Mouse (Mus musculus): ENCODE measurements at regions not wholly inside any gene's neighbourhood (a gene's known extent, or its start where the extent isn't known, plus 50 kb on each side); places are given as distances from the start of the nearest gene placed in this dataset.

- Histone ChIP-seq H3K79me2 (replicated peaks; ENCODE audit: control insufficient read depth, extremely low read depth, insufficient read depth, poor library complexity, severe bottlenecking) (no peaks in the 10 kb centered on the region), H3K9ac (ENCODE audit: insufficient read depth, low read depth) (no peak overlapping the region), H3K27me3 (replicated peaks) (no peaks in the 10 kb centered on the region), H3K4me3 (replicated peaks in 1 of 3; ENCODE audit: low read depth in 2 of 3, low read length in 2 of 3, poor library complexity in 1 of 3) (no peak overlapping the region), H3K27ac (ENCODE audit: insufficient read depth, low read depth) (no peak overlapping the region), H3K36me3 (replicated peaks in 1 of 2; ENCODE audit: control insufficient read depth in 1 of 2, insufficient read depth in 1 of 2, low read length in 1 of 2) (no peaks in the 10 kb centered on the region), H3K4me1 (ENCODE audit: control insufficient read depth in 1 of 2, insufficient read depth in 2 of 2) (peaks cover 0 to 3% of the 10 kb centered on the region in 2 experiments; a peak in 1 of 4 replicates), H3K9me3 (replicated peaks; ENCODE audit: low read length) (no peaks in the 10 kb centered on the region), H3K4me2 (ENCODE audit: insufficient read depth, low read depth, poor library complexity, severe bottlenecking) (no peak overlapping the region)
- TF ChIP-seq ZC3H11A (IDR thresholded peaks at IDR 0.05; ENCODE audit: low read depth, low read length) (no peak), RCOR1 (conservative IDR thresholded peaks at IDR 0.05; ENCODE audit: low read depth, low read length) (no peak), HCFC1 (IDR thresholded peaks at IDR 0.05; ENCODE audit: low read depth, low read length) (no peak), USF1 (IDR thresholded peaks at IDR 0.05; ENCODE audit: low read depth, low read length) (no peak), CHD1 (IDR thresholded peaks at IDR 0.05; ENCODE audit: low read depth, low read length) (no peak), MAX (IDR thresholded peaks at IDR 0.05; ENCODE audit: low read length) (no peak), ZMIZ1 (IDR thresholded peaks at IDR 0.05; ENCODE audit: low read depth, low read length) (no peak), BHLHE40 (IDR thresholded peaks at IDR 0.05; ENCODE audit: low read depth, low read length) (no peak), USF2 (conservative IDR thresholded peaks at IDR 0.05; ENCODE audit: low read depth, low read length) (no peak), RAD21 (IDR thresholded peaks at IDR 0.05; ENCODE audit: low read depth, low read length) (no peak)
- no peak for DNase-seq (ENCODE audit: extremely low read depth)
- dilution Hi-C loops (cut with MboI; ENCODE audit: extremely low pct_ligation_motif_present, extremely low pct_unique_long_range_greater_than_20kb, low sequenced_read_pairs), result no loop called here
- in situ Hi-C loops (cut with MboI; ENCODE audit: low pct_ligation_motif_present, low pct_unique_long_range_greater_than_20kb, low sequenced_read_pairs), result no loop called here
Measured at GRCm38 (mm10) chr12:26774016-26774415, 305.0 kb downstream of the Cmpk2 start.

DNA sequence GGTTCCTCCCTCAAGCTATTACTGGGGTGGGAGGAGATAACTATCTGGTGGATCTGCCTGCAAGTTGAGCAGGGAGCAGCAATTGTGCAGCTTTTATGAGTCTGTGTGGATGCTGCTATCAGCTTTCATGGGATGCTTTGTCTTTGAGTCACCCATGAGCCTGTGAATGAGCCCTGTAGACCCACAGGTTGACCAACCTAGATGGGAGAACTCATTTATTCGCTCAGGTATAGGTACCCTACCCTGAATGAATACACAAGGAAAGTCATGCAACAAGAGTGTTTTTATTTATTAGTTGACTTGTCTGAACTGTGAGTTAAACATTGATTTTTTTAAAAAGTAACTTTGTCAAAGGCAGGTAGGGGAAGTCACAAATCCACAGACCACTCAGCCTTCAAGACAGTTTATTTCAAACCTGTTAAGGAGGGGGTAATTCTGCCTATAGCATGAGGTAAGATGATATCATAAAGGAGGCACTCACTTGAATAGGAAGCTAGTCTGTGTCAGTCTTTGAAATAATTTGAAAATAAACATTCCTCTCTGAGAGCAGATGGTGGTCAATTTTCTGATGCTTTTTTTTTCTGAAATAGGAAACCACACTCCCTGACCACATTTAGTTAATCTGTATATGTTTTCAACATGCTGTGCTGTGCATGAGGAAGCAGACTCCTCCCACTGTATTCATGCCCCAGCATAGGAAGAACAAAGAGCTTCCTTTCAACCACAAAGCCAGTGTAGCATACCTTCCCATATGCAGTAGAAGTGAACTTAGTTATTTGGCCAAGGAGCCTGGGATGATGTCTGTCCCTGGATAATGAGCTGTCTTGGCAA, 302.0 kb downstream of the Cmpk2 start:
- Histone ChIP-seq H3K27me3 (replicated peaks) (no peaks in the 10 kb centered on the region), H3K36me3 (replicated peaks in 1 of 2; ENCODE audit: control insufficient read depth in 1 of 2, insufficient read depth in 1 of 2, low read length in 1 of 2) (no peaks in the 10 kb centered on the region)
- in situ Hi-C loops (cut with MboI; ENCODE audit: low pct_ligation_motif_present, low pct_unique_long_range_greater_than_20kb, low sequenced_read_pairs), result no loop called here

More for the DNA sequence above, 302.0 kb downstream of the Cmpk2 start:
- Histone ChIP-seq H3K9ac (ENCODE audit: insufficient read depth, low read depth) (no peak overlapping the region), H3K79me2 (replicated peaks; ENCODE audit: control insufficient read depth, extremely low read depth, insufficient read depth, poor library complexity, severe bottlenecking) (no peaks in the 10 kb centered on the region), H3K4me1 (ENCODE audit: control insufficient read depth in 1 of 2, insufficient read depth in 2 of 2) (peaks cover 0 to 3% of the 10 kb centered on the region in 2 experiments; a peak in 1 of 4 replicates), H3K27ac (ENCODE audit: insufficient read depth, low read depth) (no peak overlapping the region), H3K9me3 (replicated peaks; ENCODE audit: low read length) (no peaks in the 10 kb centered on the region), H3K4me2 (ENCODE audit: insufficient read depth, low read depth, poor library complexity, severe bottlenecking) (no peak overlapping the region), H3K4me3 (replicated peaks in 1 of 3; ENCODE audit: low read depth in 2 of 3, low read length in 2 of 3, poor library complexity in 1 of 3) (no peak overlapping the region)
- no peak for TF ChIP-seq ZC3H11A (IDR thresholded peaks at IDR 0.05; ENCODE audit: low read depth, low read length)
- no peak for TF ChIP-seq TCF12 (IDR thresholded peaks at IDR 0.05; ENCODE audit: low read depth, low read length)
- TF ChIP-seq RCOR1 (conservative IDR thresholded peaks at IDR 0.05; ENCODE audit: low read depth, low read length), result no peak
- no peak for TF ChIP-seq KAT2A (IDR thresholded peaks at IDR 0.05; ENCODE audit: insufficient replicate concordance, low read length)
- no peak for TF ChIP-seq ELF1 (IDR thresholded peaks at IDR 0.05; ENCODE audit: low read depth, low read length)
- no peak for TF ChIP-seq MXI1 (IDR thresholded peaks at IDR 0.05; ENCODE audit: low read depth, low read length)
- no peak for TF ChIP-seq TBP (conservative IDR thresholded peaks at IDR 0.05; ENCODE audit: low read depth, low read length)
- TF ChIP-seq ZKSCAN1 (IDR thresholded peaks at IDR 0.05; ENCODE audit: borderline replicate concordance, low read depth, low read length), result no peak
- TF ChIP-seq UBTF (IDR thresholded peaks at IDR 0.05; ENCODE audit: low read depth, low read length), result no peak
- TF ChIP-seq MAZ (IDR thresholded peaks at IDR 0.05; ENCODE audit: low read depth, low read length), result no peak
- TF ChIP-seq MEF2A (IDR thresholded peaks at IDR 0.05; ENCODE audit: borderline replicate concordance, low read depth, low read length), result no peak
- no peak for TF ChIP-seq GABPA (IDR thresholded peaks at IDR 0.05; ENCODE audit: insufficient replicate concordance, low read depth, low read length)
- no peak for TF ChIP-seq MAX (IDR thresholded peaks at IDR 0.05; ENCODE audit: low read length)
- TF ChIP-seq E2F4 (IDR thresholded peaks at IDR 0.05; ENCODE audit: insufficient replicate concordance, low read depth, low read length), result no peak
- TF ChIP-seq ETS1 (conservative IDR thresholded peaks at IDR 0.05; ENCODE audit: low read depth, low read length), result no peak
- TF ChIP-seq CHD2 (IDR thresholded peaks at IDR 0.05; ENCODE audit: low read length), result no peak
- TF ChIP-seq USF2 (conservative IDR thresholded peaks at IDR 0.05; ENCODE audit: low read depth, low read length), result no peak
- no peak for TF ChIP-seq SMC3 (IDR thresholded peaks at IDR 0.05; ENCODE audit: low read depth, low read length)
- no peak for DNase-seq (ENCODE audit: extremely low read depth)
- dilution Hi-C loops (cut with MboI; ENCODE audit: extremely low pct_ligation_motif_present, extremely low pct_unique_long_range_greater_than_20kb, low sequenced_read_pairs), result no loop called here
